Mouse (Mus musculus) embryo, embryonic 9.5 days (tissue): Measurements from ENCODE around the gene Gm21904.
"Not testable (repeated sequence)": the region's sequence is repeated elsewhere in the genome, so short reads cannot be mapped to it uniquely, and the experiment has no call there.

ENCODE experiments used
- DNase-seq: peaks from one replicate; pipeline ENCODE4 v3.0.0-alpha.2; 2017; ENCODE audit errors: extremely low spot score

Gene Gm21904

GRCm38 (mm10) chrY:17846166-17846565 is at the start of gene Gm21904:
TSS of gene Gm21904 (minus strand) at chrY:17846266.
- DNase-seq = not testable (repeated sequence)

GRCm38 (mm10) chrY:17874441-17874840 is 28.4 kb upstream of the Gm21904 start, which contains the start of the genes Gm20772 and Gm20831:
TSS of gene Gm20772 (plus strand) at chrY:17874741.
TSS of gene Gm20831 (plus strand) at chrY:17874741.
- DNase-seq = not testable (repeated sequence)
